Mouse (Mus musculus) lung, adult 2 months (tissue): ENCODE measurements around the gene Olfr1494. TPM values are rescaled to one million over a fixed set of nuclear protein-coding genes. Genes with fewer than 3 reads are reported as not detected.

ENCODE experiments used
- DNase-seq: peaks from one replicate; pipeline ENCODE4 v3.0.0; 2022
- H3K4me1 ChIP-seq: fragments of 200-500 bp; 2 replicates; pipeline ENCODE4 v1.6.1; 2011; ENCODE audit warnings: low read length; ENCODE audit not compliant: control insufficient read depth, insufficient read depth
- H3K4me3 ChIP-seq: fragments of 200-500 bp; replicated peaks from 2 replicates; pipeline ENCODE3; 2011; ENCODE audit warnings: low read depth, mild to moderate bottlenecking, control low read depth, low read length; ENCODE audit errors: extremely low read depth
- CTCF ChIP-seq: fragments of 200-500 bp; IDR thresholded peaks from 2 replicates; pipeline ENCODE4 v1.5.1; 2011; ENCODE audit warnings: mild to moderate bottlenecking, low read length, control low read depth; ENCODE audit not compliant: insufficient read depth
- POLR2A ChIP-seq: fragments of 200-500 bp; IDR thresholded peaks from 2 replicates; pipeline ENCODE4 v1.6.1; 2011; ENCODE audit warnings: low read depth, mild to moderate bottlenecking, control low read depth, low read length, borderline replicate concordance; ENCODE audit errors: extremely low read depth
- WGBS: fragments of 180-500 bp; shearing (Covaris S2); methylation state at CpG from one replicate; pipeline ENCODE4 v1.1.7; 2018; 5-methylcytosine and 5-hydroxymethylcytosine counted together
- polyA plus RNA-seq: library from polyadenylated mRNA; depleted of rRNA; stranded (reverse); fragments of >200 nt; gene quantifications from 2 replicates; pipeline ENCODE4 v1.2.3, GENCODE M21; 2012; rRNA removed

Olfr1494 gene
- polyA plus RNA-seq, result not detected in 2 replicates

GRCm38 (mm10) chr19:13739428-13739827, at the start of gene Olfr1494:
TSS of gene Olfr1494 (plus strand) at chr19:13739728.
- no peaks in the 10 kb centered on the region for H3K4me1 ChIP-seq
- TF ChIP-seq POLR2A, result no peak
- no peak for TF ChIP-seq CTCF
- no peak within 1 kb of the TSS for H3K4me3 ChIP-seq
- DNase-seq, result no peak
- 88% methylated on average over 4 of the region's 4 CpGs for WGBS

- Histone ChIP-seq H3K4me3 (no peak within 1 kb of the TSS), H3K4me1 (no peaks in the 10 kb centered on the region)
- no peak for TF ChIP-seq POLR2A
- no peak for TF ChIP-seq CTCF
- no peak for DNase-seq
- WGBS, result 68% methylated on average over 3 of the region's 3 CpGs
Observed at GRCm38 (mm10) chr19:13696968-13697367, 42.6 kb upstream of the Olfr1494 start, which contains the start of gene Olfr1491. TSS of gene Olfr1491 (plus strand) at chr19:13697268.

GRCm38 (mm10) chr19:13722978-13723377, 16.6 kb upstream of the Olfr1494 start, which contains the start of gene Olfr1493-ps1:
TSS of gene Olfr1493-ps1 (plus strand) at chr19:13723278.
- DNase-seq, result no peak
- TF ChIP-seq CTCF (no peak), POLR2A (no peak)
- Histone ChIP-seq H3K4me3 (no peak within 1 kb of the TSS), H3K4me1 (no peaks in the 10 kb centered on the region)
- WGBS, result 36% methylated on average over 2 of the region's 2 CpGs

GRCm38 (mm10) chr19:13749366-13749765, 9.8 kb downstream of the Olfr1494 start:
- Histone ChIP-seq H3K4me1 (no peaks in the 10 kb centered on the region), H3K4me3 (no peak overlapping the region)
- TF ChIP-seq POLR2A, result no peak
- no peak for TF ChIP-seq CTCF
- no peak for DNase-seq
- WGBS, result 90% methylated on average over 1 of the region's 1 CpGs

GRCm38 (mm10) chr19:13764306-13764705, 24.8 kb downstream of the Olfr1494 start, which contains the start of gene Olfr1495:
TSS of gene Olfr1495 (plus strand) at chr19:13764606.
- WGBS, result 74% methylated on average over 3 of the region's 3 CpGs
- TF ChIP-seq POLR2A (no peak), CTCF (no peak)
- Histone ChIP-seq H3K4me3 (no peak within 1 kb of the TSS), H3K4me1 (no peaks in the 10 kb centered on the region)
- no peak for DNase-seq

- no peak for DNase-seq
- WGBS, result 90% methylated on average over 9 of the region's 9 CpGs
- no peak overlapping the region for H3K4me3 ChIP-seq
- H3K4me1 ChIP-seq, result no peaks in the 10 kb centered on the region
- no peak for TF ChIP-seq CTCF
- TF ChIP-seq POLR2A, result no peak
Observed at GRCm38 (mm10) chr19:13768565-13769276, 29.2 kb downstream of the Olfr1494 start.

- no peaks in the 10 kb centered on the region for H3K4me1 ChIP-seq
- 66% methylated on average over 1 of the region's 1 CpGs for WGBS
- H3K4me3 ChIP-seq, result no peak within 1 kb of the TSS
- no peak for TF ChIP-seq CTCF
- TF ChIP-seq POLR2A, result no peak
- no peak for DNase-seq
Observed at GRCm38 (mm10) chr19:13777578-13777977, 38.0 kb downstream of the Olfr1494 start, which contains the start of gene Olfr1496. TSS of gene Olfr1496 (plus strand) at chr19:13777878.

GRCm38 (mm10) chr19:13798102-13798501, 58.6 kb downstream of the Olfr1494 start, which contains the start of gene Olfr1497:
TSS of gene Olfr1497 (minus strand) at chr19:13798202.
- TF ChIP-seq CTCF (no peak), POLR2A (no peak)
- H3K4me3 ChIP-seq, result no peak within 1 kb of the TSS
- H3K4me1 ChIP-seq, result no peaks in the 10 kb centered on the region
- no peak for DNase-seq

Other genes with a start within 250 kb of the Olfr1494 start
- gene Olfr1477, start 239.2 kb upstream of the Olfr1494 start, polyA plus RNA-seq, result not detected in 2 replicates
- not detected in 2 replicates for gene Olfr1480, start 211.8 kb upstream of the Olfr1494 start, polyA plus RNA-seq
- gene Olfr1484, start 156.2 kb upstream of the Olfr1494 start, polyA plus RNA-seq, result not detected in 2 replicates
- gene Olfr1487, start 122.4 kb upstream of the Olfr1494 start, polyA plus RNA-seq, result not detected in 2 replicates
- not detected in 2 replicates for gene Olfr1489, start 108.1 kb upstream of the Olfr1494 start, polyA plus RNA-seq
- not detected in 2 replicates for gene Olfr1490, start 88.6 kb upstream of the Olfr1494 start, polyA plus RNA-seq
- gene Olfr1491, start 42.5 kb upstream of the Olfr1494 start, polyA plus RNA-seq, result not detected in 2 replicates
- gene Olfr1493-ps1, start 16.4 kb upstream of the Olfr1494 start, polyA plus RNA-seq, result not detected in 2 replicates
- gene Olfr1495, start 24.9 kb downstream of the Olfr1494 start, polyA plus RNA-seq, result not detected in 2 replicates
- gene Olfr1496, start 38.1 kb downstream of the Olfr1494 start, polyA plus RNA-seq, result not detected in 2 replicates
- not detected in 2 replicates for gene Olfr1497, start 58.5 kb downstream of the Olfr1494 start, polyA plus RNA-seq
- gene Olfr1499, start 79.7 kb downstream of the Olfr1494 start, polyA plus RNA-seq, result not detected in 2 replicates
- not detected in 2 replicates for gene Olfr1500, start 90.8 kb downstream of the Olfr1494 start, polyA plus RNA-seq
- gene Olfr1501, start 111.0 kb downstream of the Olfr1494 start, polyA plus RNA-seq, result not detected in 2 replicates
- not detected in 2 replicates for gene Olfr1502, start 122.1 kb downstream of the Olfr1494 start, polyA plus RNA-seq
- not detected in 2 replicates for gene Olfr1504, start 158.2 kb downstream of the Olfr1494 start, polyA plus RNA-seq
- gene Olfr1505, start 173.8 kb downstream of the Olfr1494 start, polyA plus RNA-seq, result not detected in 2 replicates